Mouse (Mus musculus) limb, embryonic 11.5 days (tissue): ENCODE measurements at regions not wholly inside any gene's neighbourhood (a gene's known extent, or its start where the extent isn't known, plus 50 kb on each side); places are given as distances from the start of the nearest gene placed in this dataset.

Source experiments
- ATAC-seq: fragments of 200-750 bp; cut with Nextera tagmentation; 2 replicates; pipeline ENCODE4 v1.8.0; 2017; ENCODE audit warnings: low read depth; ENCODE audit not compliant: insufficient number of reproducible peaks, low FRiP score, low TSS enrichment
- DNase-seq: peaks from one replicate; pipeline ENCODE4 v3.0.0-alpha.2; 2015; ENCODE audit warnings: low spot score
- H3K27ac ChIP-seq: fragments of 300-500 bp; sonication (generic); replicated peaks from 2 replicates; pipeline ENCODE4 v1.5.1; 2014; ENCODE audit warnings: low read depth, mild to moderate bottlenecking, low read length
- H3K27me3 ChIP-seq: fragments of 300-500 bp; sonication (generic); 2 replicates; pipeline ENCODE4 v1.6.1; 2014; ENCODE audit warnings: mild to moderate bottlenecking, low read length, mixed read lengths; ENCODE audit not compliant: control insufficient read depth, insufficient read depth
- H3K36me3 ChIP-seq: fragments of 300-500 bp; sonication (generic); 2 replicates; pipeline ENCODE4 v1.6.1; 2014; ENCODE audit warnings: mild to moderate bottlenecking, low read length, moderate library complexity, mixed read lengths; ENCODE audit not compliant: control insufficient read depth, insufficient read depth
- H3K4me1 ChIP-seq: fragments of 300-500 bp; sonication (generic); 2 replicates; pipeline ENCODE4 v1.6.1; 2014; ENCODE audit warnings: low read length, mixed read lengths; ENCODE audit not compliant: control insufficient read depth, insufficient read depth
- H3K4me2 ChIP-seq: fragments of 300-500 bp; sonication (generic); 2 replicates; pipeline ENCODE4 v1.6.1; 2014; ENCODE audit warnings: low read depth, mild to moderate bottlenecking, moderate library complexity; ENCODE audit not compliant: severe bottlenecking
- H3K4me3 ChIP-seq: fragments of 300-500 bp; sonication (generic); 2 replicates; pipeline ENCODE4 v1.5.1; 2014; ENCODE audit warnings: low read depth, low read length
- H3K9ac ChIP-seq: fragments of 300-500 bp; sonication (generic); 2 replicates; pipeline ENCODE4 v1.6.1; 2014; ENCODE audit warnings: mild to moderate bottlenecking, low read length
- H3K9me3 ChIP-seq: fragments of 300-500 bp; sonication (generic); 2 replicates; pipeline ENCODE4 v1.6.1; 2016; ENCODE audit warnings: low read length; ENCODE audit not compliant: control insufficient read depth
- WGBS: fragments of 180-500 bp; shearing (Covaris S2); extraction: QIAGEN DNeasy Blood & Tissue Kit; methylation state at CpG from one replicate; pipeline ENCODE4 v1.1.7; 2014; 5-methylcytosine and 5-hydroxymethylcytosine counted together

DNA sequence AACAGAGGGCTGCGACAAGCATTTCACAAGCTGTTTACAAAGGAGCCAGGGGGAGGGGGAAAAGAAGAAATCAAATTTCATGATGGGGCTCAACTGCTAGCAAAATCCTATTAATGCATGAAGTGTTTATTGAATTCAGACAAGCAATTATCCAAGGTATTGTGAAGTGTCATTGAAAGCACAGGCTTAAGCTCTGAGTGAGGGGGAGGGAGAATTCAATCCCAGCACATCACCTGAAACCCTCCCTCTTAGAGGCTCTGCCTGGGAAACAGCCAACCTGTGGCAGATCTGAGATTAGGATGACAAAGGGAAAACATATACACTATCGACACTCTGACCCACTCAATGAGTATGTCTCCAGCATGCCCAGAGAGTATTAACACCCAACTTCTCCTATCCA, 396.3 kb downstream of the Dmrt2 start:
- ATAC-seq (no peak), DNase-seq (no peak)
- H3K9ac ChIP-seq, result no peak overlapping the region
- H3K4me3 ChIP-seq, result no peak overlapping the region
- no peaks in the 10 kb centered on the region for H3K27me3 ChIP-seq
- no peaks in the 10 kb centered on the region for H3K4me1 ChIP-seq
- no peak overlapping the region for H3K27ac ChIP-seq
- no peak overlapping the region for H3K4me2 ChIP-seq
- no peaks in the 10 kb centered on the region for H3K9me3 ChIP-seq
- 70% methylated on average over 2 of the region's 2 CpGs for WGBS
- H3K36me3 ChIP-seq, result no peaks in the 10 kb centered on the region

DNA sequence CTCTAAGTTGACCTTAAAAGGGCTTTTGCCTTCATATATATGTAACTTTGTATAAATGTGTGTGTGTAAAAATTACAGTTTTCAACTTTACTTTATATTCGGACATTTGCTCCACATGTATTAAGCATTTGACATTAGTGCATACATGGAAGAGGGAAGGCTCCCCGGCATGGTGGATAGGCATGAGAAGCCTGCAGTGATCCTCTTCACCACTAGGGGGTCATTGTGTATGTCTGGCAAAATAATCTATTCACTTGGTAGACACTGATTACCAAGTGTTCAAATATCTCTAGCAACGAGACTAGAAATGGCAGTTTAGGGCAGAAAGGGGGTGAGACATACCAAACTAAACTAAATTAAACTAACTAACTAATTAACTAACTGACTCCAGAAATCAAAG, 397.7 kb downstream of the Dmrt2 start:
- Histone ChIP-seq H3K4me3 (no peak overlapping the region), H3K4me2 (no peak overlapping the region), H3K9ac (no peak overlapping the region), H3K27me3 (no peaks in the 10 kb centered on the region), H3K36me3 (no peaks in the 10 kb centered on the region), H3K4me1 (no peaks in the 10 kb centered on the region), H3K9me3 (no peaks in the 10 kb centered on the region), H3K27ac (no peak overlapping the region)
- ATAC-seq, result no peak
- WGBS, result 87% methylated on average over 3 of the region's 3 CpGs
- DNase-seq, result no peak

DNA sequence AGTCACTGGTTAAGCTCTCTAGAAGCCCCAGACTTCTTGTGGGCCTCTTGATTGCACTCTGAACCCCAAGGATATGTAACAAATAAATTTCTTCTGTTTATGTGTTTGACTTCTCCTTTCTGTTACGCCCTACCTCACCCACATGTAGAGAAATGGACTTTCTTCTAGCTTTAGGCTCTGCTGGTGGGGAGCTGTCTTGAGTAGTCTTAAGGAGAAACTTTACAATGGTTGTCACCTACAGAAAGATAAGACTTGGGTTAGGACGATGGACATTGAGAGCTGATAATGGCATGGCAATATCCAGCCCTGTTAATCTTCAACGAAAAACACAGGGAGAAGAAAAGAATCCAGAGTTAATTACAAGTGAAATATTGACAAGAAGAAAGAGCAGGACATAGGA, 416.1 kb downstream of the Dmrt2 start:
- no peaks in the 10 kb centered on the region for H3K36me3 ChIP-seq
- H3K4me3 ChIP-seq, result no peak overlapping the region
- no peak overlapping the region for H3K27ac ChIP-seq
- H3K4me1 ChIP-seq, result no peaks in the 10 kb centered on the region
- H3K9ac ChIP-seq, result no peak overlapping the region
- 92% methylated on average over 3 of the region's 3 CpGs for WGBS
- DNase-seq (no peak), ATAC-seq (no peak)
- H3K4me2 ChIP-seq, result no peak overlapping the region
- no peaks in the 10 kb centered on the region for H3K27me3 ChIP-seq
- no peaks in the 10 kb centered on the region for H3K9me3 ChIP-seq

DNA sequence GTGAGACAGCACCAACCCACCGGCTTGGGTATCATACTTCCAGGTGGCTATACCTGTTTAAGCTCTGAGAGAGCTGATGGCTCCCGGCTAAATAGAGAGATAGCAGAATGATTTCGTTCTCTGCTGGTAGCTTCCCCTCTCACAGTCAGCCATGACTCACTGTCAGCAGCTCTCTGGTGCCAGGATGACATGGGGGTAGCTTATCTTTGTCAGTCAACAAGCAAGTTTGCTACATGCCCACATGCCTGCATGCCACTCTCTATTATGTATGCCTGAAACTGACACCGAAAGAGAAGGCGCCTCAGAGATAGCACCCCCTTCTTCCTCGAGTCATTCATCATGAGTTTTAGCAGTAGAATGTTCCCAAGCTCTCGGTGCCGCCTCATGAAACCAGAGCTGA, 419.2 kb downstream of the Dmrt2 start:
- Histone ChIP-seq H3K4me2 (no peak overlapping the region), H3K4me3 (no peak overlapping the region), H3K36me3 (no peaks in the 10 kb centered on the region), H3K4me1 (no peaks in the 10 kb centered on the region), H3K9me3 (no peaks in the 10 kb centered on the region), H3K27me3 (no peaks in the 10 kb centered on the region), H3K9ac (no peak overlapping the region), H3K27ac (no peak overlapping the region)
- ATAC-seq (no peak), DNase-seq (no peak)
- WGBS, result 83% methylated on average over 8 of the region's 8 CpGs

DNA sequence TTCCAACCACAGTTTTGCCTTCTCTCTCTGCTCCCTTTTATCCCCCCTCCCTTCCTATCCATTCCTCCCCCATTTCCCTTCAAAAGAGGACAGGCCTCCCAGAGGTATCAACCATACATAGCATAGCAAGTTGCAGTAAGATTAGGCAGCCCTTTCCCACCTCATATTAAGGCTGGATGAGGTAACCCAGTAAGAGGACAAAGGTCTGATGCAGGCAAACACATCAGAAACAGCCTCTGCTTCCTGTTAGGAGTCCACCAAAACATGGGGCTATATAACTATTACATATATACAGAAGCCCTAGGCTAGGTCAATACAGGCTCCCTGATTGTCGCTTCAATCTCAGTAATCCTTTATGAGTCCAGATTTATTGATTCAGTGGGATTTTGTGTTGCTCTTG, 421.6 kb downstream of the Dmrt2 start:
- WGBS, result 97% methylated on average over 1 of the region's 1 CpGs

DNA sequence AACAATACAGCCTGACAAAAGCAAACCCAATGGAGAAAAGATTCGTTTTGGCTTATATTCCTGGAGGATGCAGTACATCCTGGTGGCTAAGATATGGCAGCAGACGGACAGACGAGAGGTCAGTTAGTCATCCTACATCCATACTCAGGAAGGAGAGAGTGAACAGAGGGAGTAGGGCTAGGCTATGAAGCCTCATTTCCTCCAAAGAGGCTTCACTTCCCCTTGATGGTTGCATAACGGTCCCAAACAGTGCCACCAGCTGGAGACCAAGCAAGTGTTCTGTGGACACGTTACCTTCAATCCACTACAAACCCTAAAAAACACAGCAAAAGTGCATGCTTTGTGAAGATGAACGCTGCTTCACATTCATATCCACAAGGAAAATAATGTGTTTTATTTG, 442.1 kb downstream of the Dmrt2 start:
- no peak overlapping the region for H3K9ac ChIP-seq
- H3K36me3 ChIP-seq, result no peaks in the 10 kb centered on the region
- no peaks in the 10 kb centered on the region for H3K4me1 ChIP-seq
- H3K27ac ChIP-seq, result no peak overlapping the region
- whole genome bisulfite sequencing, result 83% methylated on average over 6 of the region's 6 CpGs
- H3K4me3 ChIP-seq, result no peak overlapping the region
- DNase-seq, result no peak
- no peak overlapping the region for H3K4me2 ChIP-seq
- ATAC-seq, result no peak
- H3K27me3 ChIP-seq, result no peaks in the 10 kb centered on the region
- no peaks in the 10 kb centered on the region for H3K9me3 ChIP-seq

More for the DNA sequence above, 421.6 kb downstream of the Dmrt2 start:
- DNase-seq (no peak), ATAC-seq (no peak)
- Histone ChIP-seq H3K36me3 (no peaks in the 10 kb centered on the region), H3K9me3 (no peaks in the 10 kb centered on the region), H3K27ac (no peak overlapping the region), H3K27me3 (no peaks in the 10 kb centered on the region), H3K9ac (no peak overlapping the region), H3K4me3 (no peak overlapping the region), H3K4me1 (no peaks in the 10 kb centered on the region), H3K4me2 (no peak overlapping the region)

DNA sequence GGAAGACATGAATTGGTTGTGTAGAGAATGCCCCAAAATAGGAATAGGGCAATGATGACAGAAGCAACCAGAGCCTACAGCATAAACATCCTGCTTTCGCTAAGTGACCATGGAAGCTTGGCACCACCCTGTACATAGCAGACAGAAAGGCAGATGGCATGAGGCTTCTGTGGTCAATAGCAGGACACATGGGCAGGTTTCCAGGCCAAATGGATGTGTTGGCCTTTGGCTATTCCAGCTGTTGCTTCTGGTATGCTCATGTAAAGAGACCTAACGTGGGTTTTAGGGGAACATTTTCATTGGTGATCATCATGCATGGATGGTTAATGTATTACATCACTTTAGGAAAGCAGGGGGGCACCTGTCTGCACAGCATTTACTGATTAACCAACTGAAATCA, 456.2 kb downstream of the Dmrt2 start:
- no peaks in the 10 kb centered on the region for H3K36me3 ChIP-seq
- DNase-seq (no peak), ATAC-seq (no peak)
- H3K27me3 ChIP-seq, result no peaks in the 10 kb centered on the region
- H3K4me1 ChIP-seq, result no peaks in the 10 kb centered on the region
- no peak overlapping the region for H3K4me2 ChIP-seq
- 79% methylated on average over 2 of the region's 2 CpGs for WGBS
- no peak overlapping the region for H3K27ac ChIP-seq
- no peak overlapping the region for H3K4me3 ChIP-seq
- no peak overlapping the region for H3K9ac ChIP-seq
- no peaks in the 10 kb centered on the region for H3K9me3 ChIP-seq

DNA sequence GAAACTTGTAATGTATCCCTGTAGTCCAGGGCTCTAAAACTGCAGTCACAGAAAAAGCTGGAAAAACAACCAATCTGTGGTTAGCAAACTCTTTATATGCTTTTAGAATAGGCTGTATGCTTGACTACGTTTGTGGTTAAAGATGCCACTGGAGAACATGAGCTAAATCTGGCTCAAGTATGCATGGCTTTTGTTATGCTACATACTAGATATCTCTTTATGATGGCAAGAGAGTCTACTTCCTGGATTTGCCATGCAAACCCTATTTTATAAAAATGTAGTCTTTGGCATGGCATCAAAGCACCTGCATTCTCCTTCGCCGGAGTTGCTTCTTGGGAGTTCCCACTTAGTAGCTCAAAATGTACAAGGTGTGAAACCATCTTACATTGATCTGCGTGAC, 462.2 kb downstream of the Dmrt2 start:
- no peaks in the 10 kb centered on the region for H3K9me3 ChIP-seq
- WGBS, result 93% methylated on average over 4 of the region's 4 CpGs

DNA sequence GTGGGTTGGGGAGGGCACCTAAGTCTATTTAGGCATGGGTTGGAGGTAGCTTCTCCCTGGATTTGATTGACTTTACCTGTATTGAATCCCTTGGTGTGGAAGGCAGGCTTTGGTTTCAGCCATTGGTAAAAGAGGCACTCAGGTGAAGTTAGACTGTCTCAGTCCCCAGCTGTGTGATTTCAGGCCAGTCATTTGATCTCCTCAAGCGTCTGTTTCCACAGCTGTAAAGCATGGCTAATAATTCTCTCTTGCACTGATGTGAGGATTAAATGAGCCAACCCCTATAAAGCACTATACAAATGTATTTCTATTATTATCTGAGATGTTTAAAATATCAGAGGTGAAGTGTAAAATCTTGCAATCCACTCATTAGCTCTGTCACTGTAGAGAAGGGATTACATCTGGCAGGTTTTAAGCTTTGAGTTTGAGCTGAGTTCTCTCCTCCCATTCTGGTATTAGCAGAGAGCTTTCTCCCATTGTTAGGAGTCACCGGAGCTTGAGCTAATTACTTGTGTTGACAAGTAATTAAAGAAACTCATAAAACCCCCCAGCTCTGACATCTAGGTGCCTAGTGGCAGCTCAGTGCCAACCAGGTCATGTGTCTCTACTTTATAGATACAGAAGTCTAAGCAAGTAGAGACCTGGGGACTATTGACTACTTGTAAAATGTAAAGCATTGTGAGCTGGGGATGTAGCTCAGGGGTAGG, 463.3 kb downstream of the Dmrt2 start:
- Histone ChIP-seq H3K27ac (no peak overlapping the region), H3K4me2 (no peak overlapping the region), H3K9ac (no peak overlapping the region), H3K27me3 (no peaks in the 10 kb centered on the region), H3K4me1 (no peaks in the 10 kb centered on the region), H3K9me3 (no peaks in the 10 kb centered on the region), H3K4me3 (no peak overlapping the region), H3K36me3 (no peaks in the 10 kb centered on the region)
- ATAC-seq, result no peak
- 12% methylated on average over 2 of the region's 2 CpGs for WGBS
- DNase-seq, result no peak

More for the DNA sequence above, 462.2 kb downstream of the Dmrt2 start:
- H3K36me3 ChIP-seq, result no peaks in the 10 kb centered on the region
- no peak overlapping the region for H3K4me3 ChIP-seq
- no peaks in the 10 kb centered on the region for H3K27me3 ChIP-seq
- H3K27ac ChIP-seq, result no peak overlapping the region
- no peak for DNase-seq
- no peak overlapping the region for H3K4me2 ChIP-seq
- no peak for ATAC-seq
- no peak overlapping the region for H3K9ac ChIP-seq
- no peaks in the 10 kb centered on the region for H3K4me1 ChIP-seq
